Mouse (Mus musculus) liver, adult 2 months (tissue): Measurements from ENCODE around the gene Bhlha9. TPM values are rescaled to one million over a fixed set of nuclear protein-coding genes. Genes with fewer than 3 reads are reported as not detected.

Experiments used
- DNase-seq: peaks from one replicate; pipeline ENCODE4 v3.0.0-alpha.2; 2011; ENCODE audit warnings: low read depth, low spot score; ENCODE audit errors: extremely low read depth
- H3K27ac ChIP-seq: fragments of 200-500 bp; replicated peaks from 2 replicates; pipeline ENCODE4 v1.5.1; 2012; ENCODE audit warnings: low read depth, mild to moderate bottlenecking, control low read depth, inconsistent platforms, low read length; ENCODE audit not compliant: insufficient read depth
- H3K27me3 ChIP-seq: fragments of 200-500 bp; 2 replicates; pipeline ENCODE4 v1.6.1; 2012; ENCODE audit warnings: mild to moderate bottlenecking, moderate library complexity, low read length, inconsistent platforms; ENCODE audit not compliant: control insufficient read depth, insufficient read depth
- H3K36me3 ChIP-seq: fragments of 200-500 bp; 2 replicates; pipeline ENCODE4 v1.6.1; 2012; ENCODE audit warnings: low read length, inconsistent platforms; ENCODE audit not compliant: control insufficient read depth, insufficient read depth
- H3K4me1 ChIP-seq: fragments of 200-500 bp; 2 replicates; pipeline ENCODE4 v1.6.1; 2011; ENCODE audit warnings: low read length; ENCODE audit not compliant: control insufficient read depth, insufficient read depth
- H3K4me3 ChIP-seq: fragments of 200-500 bp; 2 replicates; pipeline ENCODE4 v1.5.1; 2011; ENCODE audit warnings: low read depth, mild to moderate bottlenecking, control low read depth, low read length, moderate library complexity; ENCODE audit not compliant: insufficient read depth
- H3K79me2 ChIP-seq: fragments of 200-500 bp; 2 replicates; pipeline ENCODE4 v1.6.1; 2012; ENCODE audit warnings: inconsistent platforms, mild to moderate bottlenecking, low read length, moderate library complexity; ENCODE audit not compliant: control insufficient read depth, insufficient read depth
- H3K9ac ChIP-seq: fragments of 200-500 bp; 2 replicates; pipeline ENCODE4 v1.6.1; 2012; ENCODE audit warnings: low read depth, mild to moderate bottlenecking, control low read depth, inconsistent platforms, low read length
- CTCF ChIP-seq: fragments of 200-500 bp; IDR thresholded peaks from 2 replicates; pipeline ENCODE4 v1.5.1; 2011; ENCODE audit warnings: low read depth, low read length, control low read depth
- POLR2A ChIP-seq: fragments of 200-500 bp; IDR thresholded peaks from 2 replicates; pipeline ENCODE4 v1.6.1; 2011; ENCODE audit warnings: low read length, control low read depth; ENCODE audit not compliant: insufficient read depth; ENCODE audit errors: extremely low read depth
- WGBS: fragments of 180-500 bp; shearing (Covaris S2); methylation state at CpG from one replicate; pipeline ENCODE4 v1.1.7; 2018; 5-methylcytosine and 5-hydroxymethylcytosine counted together
- polyA plus RNA-seq: library from polyadenylated mRNA; depleted of rRNA; stranded (reverse); fragments of >200 nt; gene quantifications from 2 replicates; pipeline ENCODE4 v1.2.3, GENCODE M21; 2012
- total RNA-seq: library from RNA; depleted of rRNA; stranded (reverse); fragments of >200 nt; gene quantifications from 2 replicates; pipeline ENCODE4 v1.2.3, GENCODE M21; 2014

The Bhlha9 gene
- total and polyA plus RNA-seq, 2 experiments: not detected

DNA sequence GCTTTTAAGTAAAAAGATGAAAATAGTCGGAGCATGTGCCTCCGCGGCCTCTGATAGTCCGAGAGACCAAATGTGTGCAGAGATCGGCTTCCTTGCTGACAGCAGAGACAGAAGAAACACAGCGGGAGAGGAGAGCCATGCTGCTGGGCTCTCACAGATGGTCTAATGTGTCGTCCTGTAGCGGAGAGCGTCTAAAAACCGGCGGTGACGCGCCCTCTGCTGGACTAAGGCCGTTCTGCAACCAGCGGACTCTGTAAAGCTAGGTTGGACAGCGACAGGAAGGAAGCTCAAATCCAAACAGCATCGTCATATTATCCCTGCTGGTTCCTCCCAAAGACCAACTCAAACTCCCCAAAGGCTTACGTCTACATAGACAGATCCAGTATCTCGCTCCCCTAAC is 26.3 kb upstream of the Bhlha9 start:
- peak; percentile 31 for DNase-seq
- Histone ChIP-seq H3K36me3 (no peaks in the 10 kb centered on the region), H3K9ac (no peak overlapping the region), H3K27me3 (no peaks in the 10 kb centered on the region), H3K4me1 (no peaks in the 10 kb centered on the region), H3K27ac (no peak overlapping the region), H3K79me2 (no peaks in the 10 kb centered on the region), H3K4me3 (no peak overlapping the region)
- TF ChIP-seq POLR2A (no peak), CTCF (peak; percentile 97)
- under 1% methylated on average over 19 of the region's 19 CpGs for WGBS

DNA sequence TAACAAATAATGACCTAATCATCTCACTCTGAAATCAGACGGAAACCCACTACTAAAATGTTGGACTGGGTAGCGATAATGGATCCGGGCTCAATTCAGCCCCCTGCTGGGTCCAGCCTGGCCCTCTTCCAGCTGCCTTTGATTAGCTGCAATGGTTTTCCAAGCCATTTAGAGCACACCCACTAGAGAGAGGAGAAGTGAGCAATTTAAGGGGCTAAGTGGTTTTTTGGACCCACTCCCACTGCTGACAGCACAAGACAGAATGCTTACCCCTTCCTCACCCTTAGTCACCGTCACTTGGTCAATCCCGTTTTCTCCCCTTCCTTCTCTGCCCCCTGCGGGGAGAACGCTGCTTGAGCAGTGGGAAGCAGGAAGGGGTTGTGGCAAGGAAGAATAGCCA is 25.2 kb upstream of the Bhlha9 start:
- H3K4me3 ChIP-seq: no peak overlapping the region
- DNase-seq: no peak
- 22% methylated on average over 7 of the region's 7 CpGs for WGBS
- H3K79me2 ChIP-seq: no peaks in the 10 kb centered on the region
- H3K27me3 ChIP-seq: no peaks in the 10 kb centered on the region
- TF ChIP-seq POLR2A: no peak
- no peak for TF ChIP-seq CTCF
- H3K4me1 ChIP-seq: no peaks in the 10 kb centered on the region
- H3K27ac ChIP-seq: no peak overlapping the region
- no peak overlapping the region for H3K9ac ChIP-seq
- H3K36me3 ChIP-seq: no peaks in the 10 kb centered on the region

DNA sequence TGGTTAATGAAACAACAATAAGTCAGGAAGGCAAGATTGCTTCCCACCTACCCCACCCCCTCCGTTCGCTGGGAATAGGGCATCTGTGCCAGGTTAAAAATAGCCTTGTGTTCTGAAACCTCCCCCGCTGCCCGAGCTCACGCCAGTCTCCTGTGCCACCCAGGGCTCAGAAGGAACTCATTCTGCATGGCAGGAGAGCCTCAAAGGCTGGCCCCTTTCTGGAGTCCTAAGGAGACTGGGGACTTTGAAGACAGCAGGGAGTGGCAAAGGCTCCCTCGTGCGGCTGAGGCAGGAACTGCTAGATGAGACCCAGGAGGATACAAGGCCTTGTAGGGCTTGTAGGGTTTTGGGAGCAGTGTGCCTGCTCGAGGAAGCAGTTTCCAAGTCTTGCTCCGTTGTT is 24.8 kb upstream of the Bhlha9 start:
- Histone ChIP-seq H3K27me3 (no peaks in the 10 kb centered on the region), H3K27ac (no peak overlapping the region), H3K79me2 (no peaks in the 10 kb centered on the region), H3K4me3 (no peak overlapping the region), H3K9ac (no peak overlapping the region), H3K36me3 (no peaks in the 10 kb centered on the region), H3K4me1 (no peaks in the 10 kb centered on the region)
- TF ChIP-seq POLR2A (no peak), CTCF (peak; percentile 90)
- WGBS: 9% methylated on average over 9 of the region's 9 CpGs
- peak; percentile 35 for DNase-seq

DNA sequence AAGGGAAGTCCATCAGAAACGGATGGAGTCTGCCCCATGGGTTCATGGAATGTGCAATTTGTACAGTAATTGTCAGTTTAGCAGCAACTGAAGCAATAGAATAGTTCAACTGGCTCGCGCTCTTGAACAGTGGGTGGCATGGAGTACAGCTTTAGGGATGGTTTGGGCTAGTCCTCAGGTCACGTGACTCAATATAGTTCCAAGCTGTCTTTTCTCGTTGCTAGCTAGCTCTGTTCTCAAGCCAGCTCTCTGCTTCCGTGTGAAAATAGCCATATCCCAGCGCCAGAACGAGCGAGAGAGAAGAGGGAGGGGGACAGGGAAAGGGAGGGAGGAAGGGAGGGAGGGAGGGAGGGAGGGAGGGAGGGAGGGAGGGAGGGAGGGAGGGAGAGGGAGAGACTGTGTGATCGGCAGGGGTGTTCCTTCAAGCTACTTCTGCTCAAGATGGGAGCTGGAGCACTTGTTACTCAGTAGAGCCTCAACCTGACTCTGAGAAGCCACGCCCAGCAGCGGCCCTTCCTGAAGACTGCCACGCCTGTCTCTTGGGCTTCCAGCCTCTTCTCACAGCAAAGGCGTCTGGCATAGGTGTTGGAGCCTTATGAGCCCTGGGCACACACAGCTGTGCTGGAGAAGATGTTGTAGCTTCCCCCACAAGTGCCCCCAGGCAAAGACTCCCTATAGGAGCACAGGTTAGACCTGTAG is 21.3 kb upstream of the Bhlha9 start:
- WGBS: 64% methylated on average over 14 of the region's 14 CpGs
- no peak for DNase-seq
- Histone ChIP-seq H3K27ac (no peak overlapping the region), H3K27me3 (no peaks in the 10 kb centered on the region), H3K4me1 (no peaks in the 10 kb centered on the region), H3K79me2 (no peaks in the 10 kb centered on the region), H3K4me3 (no peak overlapping the region), H3K36me3 (no peaks in the 10 kb centered on the region), H3K9ac (no peak overlapping the region)
- TF ChIP-seq POLR2A (no peak), CTCF (no peak)

DNA sequence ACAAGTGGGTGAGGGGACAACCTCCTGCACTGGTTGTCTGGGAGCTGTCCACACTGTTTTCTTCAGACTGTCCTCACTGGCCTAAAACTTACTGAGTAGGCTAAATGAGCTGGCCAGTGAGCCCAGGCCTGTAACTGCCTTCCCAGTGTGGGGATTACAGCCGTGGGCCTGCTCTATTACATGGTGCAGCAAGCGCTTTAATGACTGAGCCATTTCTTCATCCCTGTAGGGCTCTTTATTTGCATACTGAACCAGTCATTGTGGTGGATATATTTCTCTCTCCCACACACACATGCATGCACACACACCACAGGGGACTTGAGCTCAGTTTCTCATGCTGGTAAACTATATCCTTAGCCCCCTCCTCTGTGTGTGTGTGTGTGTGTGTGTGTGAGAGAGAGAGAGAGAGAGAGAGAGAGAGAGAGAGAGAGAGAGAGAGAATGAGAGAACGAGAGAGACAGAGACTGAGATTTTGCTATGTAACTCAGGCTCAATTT is 19.4 kb upstream of the Bhlha9 start:
- TF ChIP-seq POLR2A (no peak), CTCF (no peak)
- Histone ChIP-seq H3K4me1 (no peaks in the 10 kb centered on the region), H3K79me2 (no peaks in the 10 kb centered on the region), H3K27me3 (no peaks in the 10 kb centered on the region), H3K36me3 (no peaks in the 10 kb centered on the region), H3K4me3 (no peak overlapping the region), H3K27ac (no peak overlapping the region), H3K9ac (no peak overlapping the region)
- no peak for DNase-seq
- WGBS: 66% methylated on average over 3 of the region's 3 CpGs

DNA sequence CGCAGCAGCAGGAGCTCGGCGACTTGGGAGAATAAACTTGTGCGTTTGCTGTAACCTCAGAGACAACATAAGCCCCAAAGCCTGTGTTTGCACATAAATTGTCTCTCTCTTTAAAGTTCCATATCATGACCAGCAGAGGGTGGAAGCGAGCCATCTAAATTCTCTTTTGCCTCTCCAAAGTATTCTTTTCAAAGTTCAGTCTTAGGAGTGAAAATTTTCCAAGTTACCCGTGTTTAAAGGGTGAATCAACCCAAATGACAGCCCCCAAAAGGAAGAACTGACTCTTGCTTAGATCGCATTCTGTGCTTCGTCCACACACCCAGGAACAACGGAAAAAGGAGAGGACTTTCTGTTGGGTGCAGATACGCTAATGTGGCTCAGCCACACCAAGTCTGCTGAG is 17.2 kb upstream of the Bhlha9 start:
- peak; percentile 26 for DNase-seq

More for the DNA sequence above, 17.2 kb upstream of the Bhlha9 start:
- no peak overlapping the region for H3K4me3 ChIP-seq
- H3K36me3 ChIP-seq: no peaks in the 10 kb centered on the region
- H3K27me3 ChIP-seq: no peaks in the 10 kb centered on the region
- WGBS: 9% methylated on average over 10 of the region's 10 CpGs
- H3K4me1 ChIP-seq: no peaks in the 10 kb centered on the region
- H3K27ac ChIP-seq: no peak overlapping the region
- no peaks in the 10 kb centered on the region for H3K79me2 ChIP-seq
- no peak overlapping the region for H3K9ac ChIP-seq
- TF ChIP-seq POLR2A (no peak), CTCF (no peak)
